In genomic region chr15:80173001-80173771, GRCm38 (mm10) we compare ENCODE assay signal across 8 mouse cellular contexts. TPM values are rescaled to one million over a fixed set of nuclear protein-coding genes. Genes with fewer than 3 reads are reported as not detected.
DNase-seq lines count a peak whose midpoint lies in the region; ATAC-seq and TF ChIP-seq lines count a peak whose summit lies in the region.

Gene Mgat3 (plus strand): TSS chr15:80173721.

- H3K36me3 ChIP-seq in heart, embryonic 12.5 days, result no peaks in the 10 kb centered on the region
- no peaks in the 10 kb centered on the region for H3K36me3 ChIP-seq in forebrain, embryonic 12.5 days (replicated peaks)
- H3K36me3 ChIP-seq in kidney, adult 2 months (ENCODE audit: control insufficient read depth, insufficient read depth, low read length), result no peaks in the 10 kb centered on the region
- H3K36me3 ChIP-seq in limb, embryonic 14.5 days (ENCODE audit: control insufficient read depth, insufficient read depth, low read length), result no peaks in the 10 kb centered on the region
- no peaks in the 10 kb centered on the region for H3K36me3 ChIP-seq in neural tube, embryonic 13.5 days

- 3% methylated on average over 56 of the region's 85 CpGs for WGBS in heart, embryonic 12.5 days
- 4% methylated on average over 37 of the region's 85 CpGs for WGBS in forebrain, embryonic 12.5 days
- WGBS in kidney, adult 2 months, result 4% methylated on average over 84 of the region's 85 CpGs
- WGBS in limb, embryonic 14.5 days, result 9% methylated on average over 20 of the region's 85 CpGs
- 2% methylated on average over 56 of the region's 85 CpGs for WGBS in neural tube, embryonic 13.5 days

- H3K4me1 ChIP-seq in heart, embryonic 12.5 days (replicated peaks), result peaks cover 28% of the 10 kb centered on the region
- peaks cover 37% of the 10 kb centered on the region for H3K4me1 ChIP-seq in forebrain, embryonic 12.5 days
- peaks cover 10% of the 10 kb centered on the region; the same call in 1 of the 2 replicates for H3K4me1 ChIP-seq in kidney, adult 2 months (ENCODE audit: control insufficient read depth, insufficient read depth, low read length)
- peaks cover 29% of the 10 kb centered on the region for H3K4me1 ChIP-seq in limb, embryonic 14.5 days (ENCODE audit: control insufficient read depth, insufficient read depth, low read length)
- H3K4me1 ChIP-seq in neural tube, embryonic 13.5 days (replicated peaks), result peaks cover 44% of the 10 kb centered on the region

- no peak for DNase-seq in heart, adult 8-10 months (ENCODE audit: low spot score)
- DNase-seq in brain, adult 2 months (ENCODE audit: low read depth, low spot score), result peak; percentile 87
- DNase-seq in kidney, adult 2 months, result peak; percentile 74
- DNase-seq in limb, embryonic 14.5 days (ENCODE audit: low spot score), result peak; percentile 31

- H3K4me2 ChIP-seq in heart, embryonic 12.5 days, result peak within 1 kb of the TSS; percentile 99
- H3K4me2 ChIP-seq in forebrain, embryonic 12.5 days, result peak within 1 kb of the TSS; percentile 93
- peak within 1 kb of the TSS; percentile 62 for H3K4me2 ChIP-seq in limb, embryonic 14.5 days (replicated peaks; ENCODE audit: low read depth, low read length, severe bottlenecking)
- peak within 1 kb of the TSS; percentile 75 for H3K4me2 ChIP-seq in neural tube, embryonic 13.5 days

- peak; percentile 40; the same call in 1 of the 2 replicates for ATAC-seq in heart, embryonic 12.5 days (ENCODE audit: insufficient number of reproducible peaks, low FRiP score)
- peak; percentile 79 for ATAC-seq in forebrain, embryonic 12.5 days (ENCODE audit: low FRiP score)
- ATAC-seq in limb, embryonic 14.5 days (ENCODE audit: low FRiP score, low read depth), result peak; percentile 66
- ATAC-seq in neural tube, embryonic 13.5 days (ENCODE audit: low read depth), result peak; percentile 73
- ATAC-seq in erythroid progenitor cell, adult 5-6 weeks (replicated peaks; ENCODE audit: low FRiP score, poor library complexity, severe bottlenecking), result no peak

- H3K9me3 ChIP-seq in heart, embryonic 12.5 days (replicated peaks), result no peaks in the 10 kb centered on the region
- H3K9me3 ChIP-seq in forebrain, embryonic 12.5 days, result no peaks in the 10 kb centered on the region
- no peaks in the 10 kb centered on the region for H3K9me3 ChIP-seq in limb, embryonic 14.5 days (ENCODE audit: control insufficient read depth, low read length)
- no peaks in the 10 kb centered on the region for H3K9me3 ChIP-seq in neural tube, embryonic 13.5 days

- peaks cover 46% of the 10 kb centered on the region for H3K27me3 ChIP-seq in heart, embryonic 12.5 days (replicated peaks)
- no peaks in the 10 kb centered on the region for H3K27me3 ChIP-seq in forebrain, embryonic 12.5 days
- H3K27me3 ChIP-seq in kidney, adult 2 months (replicated peaks; ENCODE audit: control insufficient read depth, insufficient read depth, low read length), result no peaks in the 10 kb centered on the region
- no peaks in the 10 kb centered on the region for H3K27me3 ChIP-seq in limb, embryonic 14.5 days (ENCODE audit: control insufficient read depth, insufficient read depth, low read length)
- H3K27me3 ChIP-seq in neural tube, embryonic 13.5 days, result no peaks in the 10 kb centered on the region

- no peak for TF ChIP-seq CTCF in kidney, adult 2 months (conservative IDR thresholded peaks at IDR 0.05; ENCODE audit: insufficient read depth, insufficient read length, low read depth, low read length)

- H3K4me3 ChIP-seq in heart, embryonic 12.5 days, result peak within 1 kb of the TSS; percentile 74
- H3K4me3 ChIP-seq in forebrain, embryonic 12.5 days (replicated peaks), result peak within 1 kb of the TSS; percentile 97
- peak within 1 kb of the TSS; percentile 46 for H3K4me3 ChIP-seq in kidney, adult 2 months (ENCODE audit: insufficient read depth, low read depth, low read length)
- H3K4me3 ChIP-seq in limb, embryonic 14.5 days (replicated peaks; ENCODE audit: low read length), result peak within 1 kb of the TSS; percentile 87
- peak within 1 kb of the TSS; percentile 95 for H3K4me3 ChIP-seq in neural tube, embryonic 13.5 days

- no peak for TF ChIP-seq POLR2A in kidney, adult 2 months (IDR thresholded peaks at IDR 0.05; ENCODE audit: low read depth, low read length)
- TF ChIP-seq POLR2A in limb, embryonic 14.5 days (IDR thresholded peaks at IDR 0.05; ENCODE audit: borderline replicate concordance, extremely low read depth, insufficient read depth, insufficient read length), result no peak

- H3K27ac ChIP-seq in heart, embryonic 12.5 days (ENCODE audit: poor library complexity, severe bottlenecking), result no peak within 1 kb of the TSS
- peak within 1 kb of the TSS; percentile 91 for H3K27ac ChIP-seq in forebrain, embryonic 12.5 days
- H3K27ac ChIP-seq in kidney, adult 2 months (ENCODE audit: insufficient read depth, low read depth, low read length), result no peak within 1 kb of the TSS
- peak within 1 kb of the TSS; percentile 85 for H3K27ac ChIP-seq in limb, embryonic 14.5 days (replicated peaks; ENCODE audit: low read depth, low read length)
- H3K27ac ChIP-seq in neural tube, embryonic 13.5 days (replicated peaks), result peak within 1 kb of the TSS; percentile 97

- peak within 1 kb of the TSS; percentile 77 for H3K9ac ChIP-seq in heart, embryonic 12.5 days
- peak within 1 kb of the TSS; percentile 98 for H3K9ac ChIP-seq in forebrain, embryonic 12.5 days
- H3K9ac ChIP-seq in limb, embryonic 14.5 days (ENCODE audit: low read depth, low read length, severe bottlenecking), result peak within 1 kb of the TSS; percentile 91
- peak within 1 kb of the TSS; percentile 99 for H3K9ac ChIP-seq in neural tube, embryonic 13.5 days

RNA-seq across cellular contexts. Expression of gene Mgat3, which starts in this region (rescaled TPM):
- 1.4 TPM in 2 replicates for polyA plus RNA-seq in heart, embryonic 12.5 days (2016; fragmentation: Nextera tagmentation; extraction: Ambion mirVana)
- 1 to 10 TPM; 2.9 to 6.2 (median 4.5) TPM for total RNA-seq in heart, adult 8-10 months (2022)
- polyA plus RNA-seq in forebrain, embryonic 12.5 days (2016; fragmentation: Nextera tagmentation; extraction: Ambion mirVana), result 8.6 and 9.6 TPM in 2 replicates
- 70.5 and 77.1 TPM in 2 replicates for polyA plus RNA-seq in kidney, adult 2 months (2012; rRNA removed)
- 18.1 and 23.9 TPM in 2 replicates for polyA plus RNA-seq in limb, embryonic 14.5 days (2012; rRNA removed)
- polyA plus RNA-seq in limb, embryonic 14.5 days (2014; fragmentation: Nextera tagmentation; extraction: Ambion mirVana), result 6.7 and 8.0 TPM in 2 replicates
- 13.3 and 14.6 TPM in 2 replicates for polyA plus RNA-seq in neural tube, embryonic 13.5 days (2015; fragmentation: Nextera tagmentation; extraction: Ambion mirVana)
- total RNA-seq in erythroid progenitor cell, adult 5-6 weeks (2015; ENCODE audit: low replicate concordance), result not detected in 2 replicates
- total RNA-seq in erythroid progenitor cell, adult 5-6 weeks (2017; ENCODE audit: low replicate concordance), result not detected in 2 replicates

Comparison
In these comparisons a context has a peak if more than half of its experiments do, and no peak if none do; other contexts are left out.
1. H3K27ac ChIP-seq: peak in forebrain, embryonic 12.5 days (single experiment), limb, embryonic 14.5 days (single experiment) and neural tube, embryonic 13.5 days (single experiment); none in heart, embryonic 12.5 days (single experiment) and kidney, adult 2 months (single experiment).
2. H3K4me3 ChIP-seq: peak in every context shown above with its lines; median percentile 97 in forebrain, embryonic 12.5 days; 95 in neural tube, embryonic 13.5 days; 87 in limb, embryonic 14.5 days; 74 in heart, embryonic 12.5 days; 46 in kidney, adult 2 months.
3. Peak in every context shown above with its lines, with median percentiles within 50 percentile points of each other: H3K4me2 ChIP-seq and H3K9ac ChIP-seq.